Mouse (Mus musculus): ENCODE data around the gene Cyp2u1.

The Cyp2u1 gene

DNA sequence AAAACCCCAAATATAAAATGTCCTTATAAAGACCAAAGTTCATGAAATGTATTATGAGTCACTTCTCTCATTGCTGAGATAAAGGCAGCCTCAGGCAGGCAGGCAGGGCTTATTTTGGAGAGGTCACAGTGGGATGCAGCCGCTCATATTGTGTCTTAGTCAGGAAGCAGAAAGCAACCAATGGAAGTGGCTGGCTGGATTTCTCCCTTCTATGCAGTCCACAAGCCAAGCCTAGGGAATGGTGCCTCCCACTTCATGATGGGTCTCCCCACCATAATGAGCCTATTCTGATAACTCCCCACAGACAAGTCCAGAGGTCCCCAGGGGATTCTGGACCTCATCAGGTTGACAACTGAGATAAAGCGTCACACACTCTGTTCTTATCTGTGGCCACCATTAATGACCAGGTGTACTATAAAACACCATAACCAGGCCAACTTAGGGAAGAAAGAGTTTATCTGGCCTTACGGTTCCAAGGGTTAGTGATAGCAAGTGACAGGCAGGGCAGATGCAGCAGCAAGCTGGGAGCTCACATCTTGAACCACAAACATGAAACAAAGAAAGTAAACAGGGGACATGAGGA, 47.5 kb downstream of the Cyp2u1 start:
- DNase-seq (ENCODE audit: low spot score in 2 of 2): no peak

- no peak for DNase-seq (ENCODE audit: low spot score in 2 of 2)
Observed at GRCm38 (mm10) chr3:131254991-131255390, 48.0 kb downstream of the Cyp2u1 start.

DNA sequence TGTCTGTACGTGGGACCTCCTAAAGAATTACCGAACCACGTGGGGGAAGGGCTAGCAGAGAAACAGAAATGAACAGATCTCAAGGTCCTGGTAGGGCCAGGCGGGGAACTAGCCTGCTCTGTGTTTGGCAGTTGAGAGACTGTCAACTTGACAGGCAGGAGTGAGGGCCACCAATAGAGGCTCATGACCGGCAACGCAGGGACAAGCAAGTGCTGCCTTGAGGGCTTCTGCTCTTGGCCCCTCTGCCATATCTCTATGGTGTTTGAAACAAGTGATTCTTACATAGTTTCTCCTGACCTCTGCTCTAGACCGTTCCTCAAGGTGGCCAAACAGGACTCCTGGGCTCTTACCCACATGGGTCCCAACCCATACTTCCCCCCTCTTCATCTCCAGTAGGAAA, 51.4 kb downstream of the Cyp2u1 start:
- no peak for DNase-seq (ENCODE audit: low spot score in 2 of 2)

DNA sequence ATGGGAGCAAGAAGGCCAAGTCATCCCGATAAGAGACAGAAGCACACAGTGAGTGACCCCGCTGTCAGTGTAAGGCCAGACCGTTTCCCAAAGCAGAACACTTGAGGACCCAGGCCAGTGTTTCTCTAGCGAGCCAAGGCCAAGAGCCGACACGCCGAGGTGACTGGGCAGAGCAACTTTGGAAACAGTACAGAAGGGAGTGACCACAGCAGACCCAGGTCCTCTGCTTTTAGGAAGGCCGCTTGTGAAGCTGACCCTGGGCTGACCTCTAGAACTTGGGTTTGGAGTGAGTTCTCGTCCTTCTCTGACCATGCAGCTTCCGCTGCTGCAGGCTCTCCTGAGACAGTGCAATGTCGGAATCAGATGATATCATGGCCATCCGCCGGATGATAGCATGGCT, 52.0 kb downstream of the Cyp2u1 start:
- DNase-seq (ENCODE audit: low spot score in 2 of 2): no peak

DNA sequence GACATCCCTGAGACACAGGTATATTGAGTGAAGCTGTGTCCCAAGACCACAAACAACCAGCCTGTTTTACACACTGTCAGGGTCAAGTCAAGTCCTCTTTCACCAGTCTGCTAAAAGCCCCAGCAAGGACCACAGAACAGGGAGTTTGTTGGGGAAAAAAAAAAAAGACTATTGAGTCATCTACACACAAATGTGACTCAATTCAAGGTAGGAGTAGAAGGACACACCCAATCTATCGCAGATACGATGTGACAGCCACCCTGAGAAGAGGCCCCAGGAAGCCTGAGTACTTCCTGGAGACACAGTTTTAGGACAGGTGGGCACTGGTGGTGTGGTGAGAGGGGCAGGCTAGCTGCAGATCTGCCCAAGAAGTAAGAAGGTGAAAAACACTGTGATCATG, 52.7 kb downstream of the Cyp2u1 start:
- no peak for DNase-seq (ENCODE audit: low spot score in 2 of 2)

DNA sequence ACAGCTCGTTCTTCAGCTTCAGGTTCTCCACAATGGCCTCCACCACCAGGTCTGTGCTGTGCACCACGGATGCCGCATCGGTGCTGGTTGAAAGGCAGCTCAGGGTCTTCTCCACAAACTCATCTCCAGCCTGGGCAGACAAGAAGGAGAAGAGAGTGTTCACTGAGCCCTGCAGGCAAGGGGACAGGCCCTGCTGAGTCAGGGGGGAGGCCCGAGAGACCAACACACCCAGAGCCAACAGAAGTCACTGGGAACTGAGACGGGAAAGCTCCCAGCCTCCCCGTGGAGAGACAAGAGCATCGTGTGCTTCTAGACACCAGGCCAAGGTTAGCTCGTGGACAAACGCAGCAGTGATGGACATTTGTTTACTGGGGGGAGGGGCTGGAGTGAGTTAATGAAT, 54.6 kb downstream of the Cyp2u1 start:
- DNase-seq (ENCODE audit: low spot score in 2 of 2): no peak

GRCm38 (mm10) chr3:131247851-131248250, 55.2 kb downstream of the Cyp2u1 start:
- DNase-seq (ENCODE audit: low spot score in 2 of 2): no peak

- no peak for DNase-seq (ENCODE audit: low spot score in 2 of 2)
Observed at GRCm38 (mm10) chr3:131247447-131247846, 55.6 kb downstream of the Cyp2u1 start.

DNA sequence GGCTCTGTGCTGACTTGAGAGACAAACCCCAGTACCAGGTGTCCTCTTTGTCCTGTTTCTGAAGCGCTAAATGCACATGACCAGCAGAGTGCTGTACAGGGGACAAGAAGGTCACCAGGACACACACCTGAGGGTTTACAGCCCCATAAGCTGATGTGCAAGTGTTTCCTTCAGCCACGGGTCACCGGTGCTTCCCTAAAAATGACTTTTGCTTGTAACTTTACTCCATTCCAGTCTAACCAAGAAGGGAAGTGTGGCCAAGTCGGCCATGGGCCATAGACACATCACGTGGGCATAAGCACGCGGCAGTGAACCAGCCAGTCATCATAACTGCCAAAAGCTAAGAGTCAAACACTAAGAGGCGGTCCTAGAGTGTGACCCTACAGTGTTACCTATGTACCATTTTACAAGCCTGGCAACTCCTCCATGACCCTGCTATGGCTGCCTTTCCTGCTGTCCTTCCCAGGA, 56.4 kb downstream of the Cyp2u1 start:
- no peak for DNase-seq (ENCODE audit: low spot score in 2 of 2)

DNA sequence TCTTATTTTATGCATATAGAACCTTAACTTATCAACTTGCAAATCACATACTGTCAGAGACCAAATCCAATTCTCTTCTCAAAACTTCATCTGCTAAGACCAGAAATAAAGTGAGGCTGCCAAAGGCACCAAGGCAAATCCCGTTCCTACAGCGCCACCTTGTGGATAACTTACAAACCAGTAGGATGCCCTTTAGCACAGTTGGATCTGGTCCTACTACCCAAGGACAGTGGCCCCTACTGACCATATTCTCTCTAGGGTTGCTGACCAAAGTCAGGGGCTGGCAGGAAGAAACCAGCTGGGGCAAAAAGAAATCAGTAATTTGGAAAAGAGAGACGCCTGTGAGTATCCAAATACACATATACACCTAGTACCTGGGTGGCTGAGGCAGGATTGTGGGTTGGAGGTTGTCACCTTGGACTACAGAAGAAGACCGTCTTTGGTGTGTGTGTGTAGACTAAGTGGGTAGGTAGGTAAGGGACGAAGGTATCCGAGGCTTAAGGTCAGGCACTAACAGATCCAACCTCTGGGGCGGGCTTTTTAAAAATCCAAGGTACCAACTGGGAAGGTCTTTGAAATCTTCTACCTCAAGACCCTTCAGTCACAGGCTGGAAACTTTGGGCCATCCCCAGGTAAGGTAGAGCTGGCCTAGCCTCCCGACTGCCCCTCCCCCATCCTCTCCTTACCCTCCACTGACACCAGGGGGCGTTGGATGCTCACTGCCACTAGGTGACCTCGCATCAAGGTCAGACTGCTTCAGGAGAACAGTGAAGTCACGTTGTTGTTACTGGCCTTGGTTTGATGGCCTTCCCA, 57.1 kb downstream of the Cyp2u1 start:
- peak in 1 of 2 experiments; percentile 68 for DNase-seq (ENCODE audit: low spot score in 2 of 2)
